Mouse (Mus musculus): ENCODE data around the gene Hacd2. TPM values are rescaled to one million over a fixed set of nuclear protein-coding genes. Genes with fewer than 3 reads are reported as not detected.

The Hacd2 gene
- polyA plus RNA-seq, 3 experiments from 2014 or later, result 11.8 to 13.9 (median 12.2) TPM

GRCm38 (mm10) chr16:35120603-35121002 lies 98.4 kb downstream of the Hacd2 start:
- ATAC-seq, result no peak

- ATAC-seq, result no peak
Measured at GRCm38 (mm10) chr16:35127270-35127669, 105.0 kb downstream of the Hacd2 start.

- ATAC-seq, result no peak
Measured at GRCm38 (mm10) chr16:35130172-35130571, 107.9 kb downstream of the Hacd2 start.

GRCm38 (mm10) chr16:35139416-35139815 lies 117.2 kb downstream of the Hacd2 start:
- no peak for ATAC-seq

DNA sequence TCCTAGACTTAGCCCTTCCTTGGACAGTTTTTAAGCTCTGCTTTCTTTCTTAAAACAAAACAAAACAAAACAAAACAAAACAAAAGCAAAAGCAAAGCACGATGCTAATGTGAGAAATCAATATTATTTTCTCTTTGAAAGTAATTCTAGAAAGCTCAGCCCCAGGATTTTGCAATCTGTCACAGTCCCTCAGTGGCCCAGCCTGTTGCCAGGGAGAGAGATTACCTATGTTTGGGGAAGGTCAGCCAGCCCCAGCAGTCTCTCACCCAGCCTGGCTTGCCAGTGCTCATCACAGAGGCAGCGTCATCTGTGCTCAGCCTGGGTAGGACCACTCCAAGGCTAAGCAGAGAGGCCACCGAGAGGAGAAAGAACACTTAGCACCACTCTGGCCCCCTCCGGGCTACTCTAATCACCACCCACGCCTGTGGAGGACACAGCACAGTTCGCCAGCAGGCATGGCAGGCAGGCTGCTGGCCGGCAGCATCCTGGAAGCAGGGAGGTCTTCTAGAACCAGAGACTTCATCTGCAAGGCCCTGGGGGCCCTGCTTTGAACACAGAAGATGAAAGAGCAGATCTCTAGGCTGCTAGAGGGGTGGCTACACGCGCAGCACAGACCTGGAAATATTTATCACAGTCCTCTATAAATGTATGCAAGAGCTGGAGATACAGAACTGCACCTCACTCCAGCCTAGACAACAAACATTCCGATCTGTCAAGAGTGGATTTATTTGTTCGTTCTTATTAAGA lies 117.8 kb downstream of the Hacd2 start:
- no peak for ATAC-seq

DNA sequence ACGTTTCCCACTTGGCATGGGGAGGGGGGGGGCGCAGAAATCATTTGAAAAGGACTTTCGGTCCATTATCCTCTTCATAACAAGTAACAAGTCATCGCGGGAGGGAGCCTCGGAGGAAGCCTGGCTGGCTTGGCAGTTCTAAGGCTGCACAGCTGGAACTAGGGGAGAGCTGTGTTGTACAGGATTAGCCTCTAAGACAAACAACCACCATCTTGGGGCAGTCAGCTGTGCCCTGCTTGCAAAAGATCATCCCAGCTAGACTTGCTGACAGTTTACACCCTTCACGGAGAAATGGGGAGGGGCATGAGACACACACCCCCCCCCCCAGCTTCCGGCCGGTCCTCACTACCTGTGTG lies 118.4 kb downstream of the Hacd2 start:
- no peak for ATAC-seq

DNA sequence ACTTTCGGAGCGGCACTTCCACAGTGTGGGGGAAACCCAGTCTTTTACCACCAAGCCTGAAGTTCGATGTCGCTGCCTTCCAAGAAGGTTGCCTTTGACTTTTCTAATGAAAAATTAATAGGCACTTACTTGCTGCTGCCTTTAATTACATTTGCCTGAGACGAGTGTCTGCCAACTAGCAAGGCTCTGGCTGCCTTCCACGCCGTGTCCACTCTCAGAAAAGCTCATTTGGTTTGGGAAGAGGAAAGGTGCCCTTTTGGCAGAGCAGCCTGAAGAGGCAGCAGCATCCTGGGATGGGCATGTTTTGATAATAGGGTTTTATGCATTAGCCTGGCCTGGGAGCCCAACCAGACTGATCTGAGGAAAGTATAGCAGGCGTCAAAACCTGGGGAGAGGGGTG lies 119.6 kb downstream of the Hacd2 start:
- no peak for ATAC-seq

- no peak for ATAC-seq
Measured at GRCm38 (mm10) chr16:35146153-35146552, 123.9 kb downstream of the Hacd2 start.

DNA sequence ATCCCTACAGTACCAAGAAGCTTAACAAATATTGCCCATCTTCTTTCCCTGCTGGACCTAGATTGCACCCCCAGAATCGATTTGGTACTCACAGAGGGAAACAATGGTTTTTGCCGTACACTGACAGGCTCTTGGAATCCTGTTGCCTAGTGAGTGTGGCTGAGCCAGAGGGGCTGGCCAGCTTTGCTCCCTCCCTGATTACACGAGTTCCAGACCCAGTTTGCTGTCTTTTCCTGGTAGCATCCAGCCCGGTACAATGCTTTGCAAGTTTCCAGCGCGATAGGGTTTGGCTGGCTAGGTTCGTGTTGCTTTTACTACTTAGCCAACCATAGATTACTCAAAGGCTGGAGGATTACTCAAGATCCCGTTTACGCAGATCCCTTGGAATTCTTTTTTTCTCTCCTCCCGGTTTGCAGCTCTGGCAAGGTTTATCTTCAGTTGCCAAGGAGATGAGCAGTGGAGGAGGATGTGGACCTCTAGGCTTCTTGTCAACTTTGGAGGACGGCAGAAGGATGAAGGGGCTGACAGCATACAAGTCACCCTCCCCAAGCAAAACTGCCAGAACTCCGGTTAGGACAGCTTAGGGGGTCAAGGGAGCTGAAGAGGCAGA lies 131.0 kb downstream of the Hacd2 start:
- no peak for ATAC-seq

- no peak for ATAC-seq
Measured at GRCm38 (mm10) chr16:35154245-35154640, 132.0 kb downstream of the Hacd2 start.

DNA sequence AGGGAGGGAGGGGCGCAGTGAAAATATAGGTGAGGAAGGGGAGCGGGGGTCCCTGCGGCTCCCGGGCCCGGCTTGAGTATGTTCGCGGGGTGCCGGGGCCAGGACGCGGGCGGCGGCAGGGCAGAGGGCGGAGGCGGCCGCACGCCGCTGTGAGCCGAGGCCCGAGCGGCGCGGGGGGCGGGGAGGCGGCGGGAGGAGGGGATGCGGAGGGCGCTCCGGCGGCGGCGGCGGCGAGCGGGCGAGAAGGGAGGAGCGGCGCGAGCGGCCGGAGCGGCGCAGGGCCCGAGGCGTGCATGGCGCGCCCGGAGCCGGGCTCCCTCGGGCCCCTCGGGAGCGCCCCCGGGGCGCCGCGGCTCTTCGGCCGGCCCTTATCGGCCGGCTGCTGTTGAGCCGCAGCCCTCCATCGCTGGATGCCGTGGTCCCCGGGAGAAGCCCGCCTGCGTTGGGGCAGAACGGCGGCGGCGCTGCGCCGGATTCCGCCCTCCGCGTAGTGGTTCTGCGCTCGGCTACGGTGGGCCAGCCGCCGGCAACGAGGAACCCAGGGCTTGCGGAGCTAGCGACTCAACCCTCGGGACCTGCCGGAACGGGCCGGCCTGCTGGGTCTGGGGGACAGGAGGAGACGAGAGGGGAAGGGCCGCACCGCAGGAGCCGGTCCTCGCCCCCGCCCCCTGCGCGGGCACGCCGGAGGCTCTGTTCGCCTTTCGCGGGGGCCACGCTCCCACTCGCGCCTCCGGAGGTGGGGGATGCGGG lies 132.6 kb downstream of the Hacd2 start, which contains the start of gene Adcy5:
TSS of gene Adcy5 (plus strand) at position 237 of the 750 bp plus-strand sequence.
- no peak for ATAC-seq

DNA sequence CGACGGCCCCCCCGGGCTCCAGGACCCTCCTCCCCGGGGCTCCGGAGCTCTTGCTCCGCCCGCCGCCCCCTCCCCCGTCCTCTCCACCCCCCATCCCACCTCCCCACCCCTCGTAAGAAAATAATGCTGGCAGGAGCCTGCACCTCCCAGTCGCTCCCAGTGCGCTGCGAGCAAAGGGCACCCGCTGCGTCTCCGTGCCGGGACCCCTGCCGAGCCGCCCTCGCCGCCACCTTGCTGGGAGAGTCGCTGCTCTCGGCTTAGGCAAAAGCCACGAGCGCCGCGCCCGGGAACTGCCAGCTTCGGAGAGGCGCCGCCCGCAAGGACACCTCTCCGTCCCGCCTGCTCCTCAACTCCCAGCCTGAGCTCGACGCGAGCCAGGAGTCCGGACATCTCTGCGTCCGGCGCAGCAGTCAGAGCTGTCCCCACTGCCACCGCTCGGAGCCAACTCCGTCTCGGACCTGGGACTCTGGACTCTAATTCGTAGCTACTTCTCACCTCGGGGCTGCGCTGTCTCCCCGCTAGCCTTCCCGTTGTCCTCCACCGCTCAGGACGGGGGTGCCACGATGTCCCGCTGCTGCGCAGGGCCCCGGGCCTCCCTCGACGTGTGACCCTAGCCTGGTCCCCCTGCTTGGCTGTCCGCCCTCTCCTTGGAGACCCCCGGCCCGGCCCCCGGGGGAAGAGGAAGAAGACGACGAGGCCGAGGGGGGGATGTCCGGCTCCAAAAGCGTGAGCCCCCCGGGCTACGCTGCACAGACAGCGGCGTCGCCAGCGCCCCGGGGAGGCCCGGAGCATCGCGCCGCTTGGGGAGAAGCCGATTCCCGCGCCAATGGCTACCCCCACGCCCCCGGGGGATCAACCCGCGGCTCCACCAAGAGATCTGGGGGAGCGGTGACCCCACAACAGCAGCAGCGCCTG lies 133.4 kb downstream of the Hacd2 start:
- no peak for ATAC-seq

DNA sequence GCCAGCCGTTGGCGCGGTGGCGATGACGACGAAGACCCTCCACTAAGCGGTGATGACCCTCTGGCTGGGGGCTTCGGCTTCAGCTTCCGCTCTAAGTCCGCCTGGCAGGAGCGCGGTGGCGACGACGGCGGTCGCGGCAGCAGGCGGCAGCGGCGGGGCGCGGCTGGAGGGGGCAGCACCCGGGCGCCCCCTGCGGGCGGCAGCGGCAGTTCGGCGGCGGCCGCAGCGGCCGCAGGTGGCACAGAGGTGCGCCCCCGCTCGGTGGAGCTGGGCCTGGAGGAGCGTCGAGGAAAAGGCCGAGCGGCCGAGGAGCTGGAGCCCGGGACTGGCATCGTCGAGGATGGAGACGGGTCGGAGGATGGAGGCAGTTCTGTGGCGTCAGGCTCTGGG lies 134.1 kb downstream of the Hacd2 start:
- ATAC-seq, result no peak

DNA sequence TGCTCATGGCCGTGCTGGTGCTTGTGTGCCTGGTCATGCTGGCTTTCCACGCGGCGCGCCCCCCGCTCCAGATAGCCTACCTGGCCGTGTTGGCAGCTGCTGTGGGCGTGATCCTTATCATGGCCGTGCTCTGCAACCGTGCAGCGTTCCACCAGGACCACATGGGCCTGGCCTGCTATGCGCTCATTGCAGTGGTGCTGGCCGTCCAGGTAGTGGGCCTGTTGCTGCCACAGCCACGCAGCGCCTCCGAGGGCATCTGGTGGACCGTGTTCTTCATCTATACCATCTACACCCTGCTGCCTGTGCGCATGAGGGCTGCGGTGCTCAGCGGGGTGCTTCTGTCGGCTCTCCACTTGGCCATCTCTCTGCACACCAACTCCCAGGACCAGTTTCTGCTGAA lies 134.6 kb downstream of the Hacd2 start:
- no peak for ATAC-seq

Other genes starting within 250 kb of the Hacd2 start
- under 1 TPM; 0.04 to 0.33 (median 0.10) TPM for gene Adcy5, start 132.4 kb downstream of the Hacd2 start, polyA plus RNA-seq (2017; shearing (Covaris generic))